Mouse (Mus musculus) G1E (cell line): Measurements from ENCODE around the gene Cyp4f17. TPM values are rescaled to one million over a fixed set of nuclear protein-coding genes. Genes with fewer than 3 reads are reported as not detected.
"Not testable (repeated sequence)": the region's sequence is repeated elsewhere in the genome, so short reads cannot be mapped to it uniquely, and the experiment has no call there.

Source experiments
- ATAC-seq: 2 replicates; pipeline ENCODE4 v1.8.0; 2016; ENCODE audit warnings: mild to moderate bottlenecking; ENCODE audit not compliant: insufficient number of reproducible peaks, poor library complexity, low FRiP score, severe bottlenecking; ENCODE audit errors: extremely low read depth
- DNase-seq: peaks from one replicate; pipeline ENCODE4 v3.0.0; 2012; ENCODE audit warnings: low spot score
- H3K27me3 ChIP-seq: 2 replicates; pipeline ENCODE4 v1.6.1; 2012; ENCODE audit warnings: mild to moderate bottlenecking, low read length, inconsistent platforms; ENCODE audit not compliant: insufficient read depth
- H3K36me3 ChIP-seq: replicated peaks from 2 replicates; pipeline ENCODE3; 2012; ENCODE audit warnings: mild to moderate bottlenecking, inconsistent platforms
- H3K4me1 ChIP-seq: 2 replicates; pipeline ENCODE4 v1.6.1; 2012; ENCODE audit warnings: low read depth, low read length, inconsistent platforms, mixed read lengths; ENCODE audit not compliant: insufficient read depth
- H3K4me3 ChIP-seq: 2 replicates; pipeline ENCODE4 v1.5.1; 2012; ENCODE audit warnings: low read depth, mild to moderate bottlenecking, inconsistent platforms, low read length, moderate library complexity, mixed read lengths
- H3K9me3 ChIP-seq: replicated peaks from 2 replicates; pipeline ENCODE4 v1.6.1; 2012; ENCODE audit warnings: inconsistent platforms
- CTCF ChIP-seq: IDR thresholded peaks from 2 replicates; pipeline ENCODE4 v1.5.1; 2012; ENCODE audit warnings: low read depth, low read length, inconsistent platforms, mixed read lengths
- GATA1 ChIP-seq: IDR thresholded peaks from 2 replicates; pipeline ENCODE4 v1.6.1; 2012; ENCODE audit warnings: borderline replicate concordance, low read length, inconsistent platforms, mixed read lengths
- GATA2 ChIP-seq: IDR thresholded peaks from 2 replicates; pipeline ENCODE4 v1.6.1; 2012; ENCODE audit warnings: low read depth, low read length, inconsistent platforms, borderline replicate concordance
- POLR2AphosphoS5 ChIP-seq: IDR thresholded peaks from 2 replicates; pipeline ENCODE4 v1.6.1; 2012; ENCODE audit warnings: low read depth, low read length, inconsistent platforms; ENCODE audit not compliant: insufficient replicate concordance
- TAL1 ChIP-seq: conservative IDR thresholded peaks from 2 replicates; pipeline ENCODE4 v1.6.1; 2012; ENCODE audit warnings: low read depth, low read length, inconsistent platforms, mixed read lengths
- polyA plus RNA-seq: library from polyadenylated mRNA; stranded (reverse); fragments of >175 nt; gene quantifications from 2 replicates; pipeline ENCODE4 v1.2.3, GENCODE M21; 2012
- total RNA-seq, 2 experiments: library from RNA; stranded (forward) in 1 of 2; stranded (reverse) in 1 of 2; fragments of 200-1000 nt in 1 of 2; fragments of >200 nt in 1 of 2; fragmentation: Nextera tagmentation in 1 of 2; gene quantifications; 2 replicates each; pipeline ENCODE4 v1.2.3; 2014 to 2017

Cyp4f17 gene
- total and polyA plus RNA-seq, 3 experiments = 0.03 to 1.5 TPM; not detected in 1

DNA sequence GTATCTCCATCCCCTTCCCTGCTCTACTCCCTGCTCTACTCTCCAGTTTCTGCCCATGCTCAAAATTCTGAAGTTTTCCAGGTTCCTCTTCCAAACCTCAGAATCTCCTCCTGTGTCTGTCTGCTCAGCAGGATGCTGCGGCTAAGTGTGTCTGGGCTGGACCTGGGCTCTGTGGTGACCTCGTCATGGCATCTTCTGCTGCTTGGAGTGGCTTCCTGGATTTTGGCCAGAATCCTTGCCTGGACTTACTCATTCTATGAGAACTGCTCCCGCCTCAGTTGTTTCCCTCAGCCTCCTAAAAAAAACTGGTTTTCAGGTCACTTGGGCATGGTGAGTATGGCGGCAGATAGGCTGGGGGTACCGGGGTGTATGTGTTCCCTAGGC is 31.0 kb downstream of the Cyp4f17 start:
- no peak for ATAC-seq
- Histone ChIP-seq H3K9me3 (no peaks in the 10 kb centered on the region), H3K4me1 (no peaks in the 10 kb centered on the region), H3K27me3 (peaks cover 18% of the 10 kb centered on the region; the same call in 1 of the 2 replicates), H3K36me3 (no peaks in the 10 kb centered on the region), H3K4me3 (peak overlapping the region; percentile 9; the same call in 1 of the 2 replicates)
- TF ChIP-seq TAL1 (no peak), CTCF (no peak), POLR2AphosphoS5 (no peak), GATA2 (no peak), GATA1 (no peak)
- DNase-seq = no peak

DNA sequence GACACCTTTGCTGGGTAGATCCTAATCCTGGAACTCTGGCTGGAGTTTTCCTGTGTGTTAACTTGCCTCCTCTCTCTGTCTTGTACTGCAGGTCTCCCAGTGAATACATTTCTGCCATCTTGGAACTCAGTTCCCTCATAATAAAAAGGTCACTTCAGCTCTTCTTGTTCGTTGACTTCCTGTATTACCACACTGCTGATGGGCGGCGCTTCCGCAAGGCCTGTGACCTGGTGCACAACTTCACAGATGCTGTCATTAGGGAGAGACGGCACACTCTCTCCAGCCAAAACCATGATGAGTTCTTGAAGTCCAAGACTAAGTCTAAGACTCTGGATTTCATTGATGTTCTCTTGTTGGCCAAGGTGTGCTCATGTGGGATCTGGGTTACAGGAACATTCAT is 38.9 kb downstream of the Cyp4f17 start:
- not testable (repeated sequence) for ATAC-seq, H3K4me1 ChIP-seq, H3K27me3 ChIP-seq, H3K36me3 ChIP-seq, H3K4me3 ChIP-seq, H3K9me3 ChIP-seq, DNase-seq

DNA sequence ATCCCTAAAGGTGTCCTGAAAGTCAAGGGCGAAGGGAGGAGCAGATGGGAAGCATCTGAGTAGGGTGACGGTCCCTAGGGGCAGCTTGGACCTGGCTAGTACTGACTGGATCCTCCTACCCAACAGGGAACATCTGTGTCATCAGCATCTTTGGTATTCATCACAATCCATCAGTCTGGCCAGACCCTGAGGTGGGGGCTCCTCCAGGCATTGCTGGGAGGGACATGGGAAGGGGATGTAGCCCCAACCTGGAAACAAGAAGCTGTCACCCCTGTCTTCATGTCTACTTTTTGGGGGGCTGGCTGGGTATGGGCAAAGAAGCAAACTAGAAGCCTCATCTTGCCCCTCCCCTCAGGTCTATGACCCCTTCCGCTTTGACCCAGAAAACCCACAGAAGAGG is 44.5 kb downstream of the Cyp4f17 start:
- not testable (repeated sequence) for ATAC-seq, H3K4me1 ChIP-seq, H3K9me3 ChIP-seq, DNase-seq, H3K36me3 ChIP-seq, H3K27me3 ChIP-seq
- peak overlapping the region; percentile 63; the same call in 1 of the 2 replicates for H3K4me3 ChIP-seq

- H3K27me3 ChIP-seq = peaks cover 2% of the 10 kb centered on the region; the same call in 1 of the 2 replicates
- peak overlapping the region; percentile 63 for H3K4me3 ChIP-seq
- H3K9me3 ChIP-seq = no peaks in the 10 kb centered on the region
- H3K36me3 ChIP-seq = no peaks in the 10 kb centered on the region
- ATAC-seq (peak; percentile 84), DNase-seq (peak; percentile 42)
- no peaks in the 10 kb centered on the region for H3K4me1 ChIP-seq
- no peak for TF ChIP-seq TAL1
- no peak for TF ChIP-seq POLR2AphosphoS5
- TF ChIP-seq CTCF = no peak
- no peak for TF ChIP-seq GATA1
- no peak for TF ChIP-seq GATA2
Observed at GRCm38 (mm10) chr17:32550900-32551770, 45.3 kb downstream of the Cyp4f17 start.

DNA sequence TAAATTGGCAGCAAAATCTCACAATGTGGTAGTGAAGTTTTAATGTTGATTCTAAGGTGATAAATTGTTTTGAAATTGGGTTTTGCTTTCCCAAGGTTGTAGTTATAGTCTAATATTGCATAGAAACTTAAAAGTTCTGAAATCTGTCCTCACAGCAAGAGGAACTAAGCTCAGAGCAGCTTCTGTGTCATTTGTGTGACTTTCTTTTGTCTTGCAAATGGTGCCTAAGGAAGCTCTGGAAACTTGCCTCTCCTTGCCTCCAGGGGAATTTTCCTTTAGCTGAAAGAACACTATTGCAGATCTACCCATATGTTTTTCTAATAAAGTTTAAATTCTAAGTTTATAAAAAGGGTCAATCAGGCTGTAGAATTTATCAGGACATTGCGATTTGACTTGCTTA is 47.2 kb downstream of the Cyp4f17 start:
- DNase-seq, ATAC-seq, H3K27me3 ChIP-seq, H3K4me3 ChIP-seq, H3K9me3 ChIP-seq, H3K36me3 ChIP-seq, H3K4me1 ChIP-seq: not testable (repeated sequence)

DNA sequence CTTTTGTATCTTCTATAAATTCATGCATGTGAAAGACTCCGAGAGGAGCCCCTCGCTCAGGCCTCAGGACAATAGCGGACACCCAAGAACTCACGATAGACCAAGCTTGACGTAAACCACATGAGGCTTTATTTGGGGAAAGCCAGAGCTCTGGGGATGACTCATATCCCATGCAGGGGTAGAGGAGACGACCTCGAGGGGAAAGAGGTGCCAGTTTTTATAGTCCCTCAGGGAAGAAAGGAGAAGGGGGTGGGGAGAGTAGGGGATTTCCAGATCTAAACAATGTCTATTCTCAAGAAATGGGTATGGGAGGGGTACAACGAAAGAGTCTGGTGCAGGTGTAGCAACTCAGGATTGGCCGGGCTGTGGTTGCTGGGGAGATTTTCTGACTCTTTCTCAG is 48.5 kb downstream of the Cyp4f17 start:
- not testable (repeated sequence) for H3K36me3 ChIP-seq, H3K4me1 ChIP-seq, H3K4me3 ChIP-seq, ATAC-seq, H3K27me3 ChIP-seq, DNase-seq, H3K9me3 ChIP-seq

DNA sequence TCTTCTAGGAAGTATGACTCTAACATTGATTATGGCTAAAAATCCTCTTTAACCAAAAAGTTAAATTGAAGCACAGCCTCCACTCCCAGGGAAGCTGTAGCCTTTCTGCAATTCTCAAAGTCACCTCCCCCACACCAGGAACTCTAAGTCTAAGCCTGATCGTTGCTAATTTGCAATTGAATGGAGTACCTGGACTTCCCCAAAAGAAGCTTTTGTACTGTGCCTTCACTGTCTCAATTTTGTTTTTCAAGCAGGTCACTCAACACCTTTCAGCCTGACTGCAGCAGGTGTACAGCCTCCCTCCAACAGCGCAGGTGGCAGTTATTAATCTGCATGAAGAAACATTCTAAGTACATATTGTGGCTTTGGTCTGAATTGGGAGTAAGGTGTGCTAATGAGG is 57.5 kb downstream of the Cyp4f17 start:
- H3K4me1 ChIP-seq, ATAC-seq, DNase-seq, H3K36me3 ChIP-seq, H3K27me3 ChIP-seq, H3K4me3 ChIP-seq, H3K9me3 ChIP-seq: not testable (repeated sequence)

- not testable (repeated sequence) for H3K36me3 ChIP-seq, H3K4me1 ChIP-seq, H3K9me3 ChIP-seq, DNase-seq, ATAC-seq, H3K27me3 ChIP-seq, H3K4me3 ChIP-seq
Observed at GRCm38 (mm10) chr17:32573286-32573685, 67.4 kb downstream of the Cyp4f17 start.
